In genomic region chr1:175255224-175255623, GRCm38 (mm10) we compare ENCODE assay signal across 15 mouse cellular contexts.
"Had no signal": no experiment of that assay in that cellular context is flagged by ENCODE, and none has a peak within 500 bp of the region (broad histone marks: within the 10 kb centered on the region; RNA-seq: fewer than 3 reads in every experiment).

No protein-coding gene starts in this region.

- H3K27me3 ChIP-seq: liver, embryonic 15.5 days; megakaryocyte, embryonic 14.5 days; midbrain, embryonic 12.5 days; stomach, embryonic 15.5 days had no signal

- H3K4me1 ChIP-seq: limb, embryonic 10.5 days; liver, embryonic 15.5 days; megakaryocyte, embryonic 14.5 days; midbrain, embryonic 12.5 days; stomach, embryonic 15.5 days had no signal

- H3K27ac ChIP-seq: limb, embryonic 10.5 days; liver, embryonic 15.5 days; macrophage; midbrain, embryonic 12.5 days; stomach, embryonic 15.5 days had no signal

- H3K36me3 ChIP-seq: limb, embryonic 10.5 days; liver, embryonic 15.5 days; midbrain, embryonic 12.5 days; stomach, embryonic 15.5 days had no signal

- H3K4me3 ChIP-seq: limb, embryonic 10.5 days; liver, embryonic 15.5 days; megakaryocyte, embryonic 14.5 days; midbrain, embryonic 12.5 days; stomach, embryonic 15.5 days had no signal

- ATAC-seq: intestine, postnatal 0 days had no signal

- H3K9ac ChIP-seq: liver, embryonic 15.5 days; midbrain, embryonic 12.5 days; stomach, embryonic 15.5 days had no signal

- DNase-seq: kidney, adult 8-10 months; kidney, postnatal 25 days; lung, adult 2 months; lung, postnatal 10 days; right cerebral cortex, postnatal 4 days; spleen, adult 18-20 months; thymus, postnatal 36 days had no signal

- H3K9me3 ChIP-seq: limb, embryonic 10.5 days; liver, embryonic 15.5 days; midbrain, embryonic 12.5 days; stomach, embryonic 15.5 days had no signal

- H3K4me2 ChIP-seq: liver, embryonic 11.5 days; liver, embryonic 15.5 days; midbrain, embryonic 12.5 days; stomach, embryonic 15.5 days had no signal
